Mouse (Mus musculus): ENCODE results near the gene Tmem82. TPM values are rescaled to one million over a fixed set of nuclear protein-coding genes. Genes with fewer than 3 reads are reported as not detected.

The Tmem82 gene
- polyA plus RNA-seq, 1 experiment, result 1.1 TPM

DNA sequence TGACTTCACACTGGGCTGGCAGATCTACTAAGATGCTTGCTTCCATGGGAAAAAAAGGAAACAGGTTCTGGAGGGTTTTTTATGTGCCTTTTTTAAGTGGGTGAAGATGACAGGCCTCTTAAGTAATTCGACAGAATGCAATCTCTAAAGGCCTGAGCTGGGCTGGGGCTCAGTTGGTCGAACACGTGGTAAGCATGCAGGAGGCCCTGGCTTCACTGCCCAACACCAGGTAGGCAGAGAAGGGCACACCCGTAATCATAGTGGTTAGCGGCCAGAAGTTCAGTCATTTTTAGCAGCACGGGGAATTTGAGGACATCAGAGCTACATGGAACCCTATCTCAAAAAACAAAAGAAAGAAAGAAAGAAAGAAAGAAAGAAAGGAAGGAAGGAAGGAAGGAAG lies 36.1 kb upstream of the Tmem82 start:
- TF ChIP-seq FLI1 (IDR thresholded peaks at IDR 0.05; ENCODE audit: low read length) (no peak), GATA1 (IDR thresholded peaks at IDR 0.05; ENCODE audit: borderline replicate concordance, low read length) (no peak)
- H3K4me3 ChIP-seq (replicated peaks), result no peak overlapping the region
- peaks cover 59% of the 10 kb centered on the region for H3K36me3 ChIP-seq (replicated peaks; ENCODE audit: low read length)
- H3K27me3 ChIP-seq (replicated peaks), result no peaks in the 10 kb centered on the region
- no peaks in the 10 kb centered on the region for H3K9me3 ChIP-seq
- peaks cover 47% of the 10 kb centered on the region for H3K4me1 ChIP-seq

DNA sequence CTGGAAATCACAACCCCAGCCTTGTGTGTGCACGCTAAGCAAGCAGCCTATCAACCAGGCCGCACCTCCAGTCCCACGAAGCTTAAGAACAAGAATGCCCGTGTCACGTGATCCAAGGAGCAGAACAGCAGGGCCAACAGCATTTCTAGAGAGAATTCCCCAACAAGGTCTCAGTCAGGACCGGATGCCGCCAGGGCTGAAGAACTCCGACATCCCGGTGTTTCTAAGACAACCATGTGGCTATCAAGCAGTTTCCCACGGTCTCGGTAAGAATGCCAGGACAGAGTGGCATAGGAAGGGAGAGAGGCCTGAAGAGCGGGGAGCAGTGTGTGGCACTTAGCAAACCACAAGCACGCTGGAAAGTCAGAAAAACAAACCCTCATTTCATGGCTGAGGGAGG lies 35.4 kb upstream of the Tmem82 start:
- H3K4me1 ChIP-seq, result peaks cover 42% of the 10 kb centered on the region
- TF ChIP-seq GATA1 (IDR thresholded peaks at IDR 0.05; ENCODE audit: borderline replicate concordance, low read length) (no peak), FLI1 (IDR thresholded peaks at IDR 0.05; ENCODE audit: low read length) (no peak)
- peaks cover 61% of the 10 kb centered on the region for H3K36me3 ChIP-seq (replicated peaks; ENCODE audit: low read length)
- H3K4me3 ChIP-seq (replicated peaks), result no peak overlapping the region
- H3K9me3 ChIP-seq, result no peaks in the 10 kb centered on the region
- H3K27me3 ChIP-seq (replicated peaks), result no peaks in the 10 kb centered on the region

DNA sequence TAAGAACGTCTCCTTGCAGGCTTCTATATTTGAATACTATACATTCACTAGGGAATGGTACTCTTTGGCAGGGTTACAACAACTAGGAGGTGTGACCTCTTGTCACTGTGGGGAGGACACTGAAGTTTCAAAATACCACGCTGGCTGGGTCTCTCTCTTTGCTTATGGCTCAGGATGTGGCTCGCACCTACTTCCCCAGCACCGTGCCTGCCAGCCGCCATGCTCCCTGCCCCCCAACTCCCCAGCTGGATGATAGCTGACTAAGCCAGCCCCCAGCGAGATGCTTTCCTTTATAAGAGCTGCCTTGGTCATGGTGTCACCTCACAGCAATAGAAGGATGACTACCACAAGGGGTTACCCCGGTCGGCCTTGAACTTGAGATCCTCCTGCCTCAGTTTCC lies 34.6 kb upstream of the Tmem82 start:
- Histone ChIP-seq H3K36me3 (replicated peaks; ENCODE audit: low read length) (peaks cover 62% of the 10 kb centered on the region), H3K4me3 (replicated peaks) (no peak overlapping the region), H3K27me3 (replicated peaks) (no peaks in the 10 kb centered on the region), H3K9me3 (no peaks in the 10 kb centered on the region), H3K4me1 (peaks cover 35% of the 10 kb centered on the region)
- TF ChIP-seq FLI1 (IDR thresholded peaks at IDR 0.05; ENCODE audit: low read length), result no peak
- no peak for TF ChIP-seq GATA1 (IDR thresholded peaks at IDR 0.05; ENCODE audit: borderline replicate concordance, low read length)

DNA sequence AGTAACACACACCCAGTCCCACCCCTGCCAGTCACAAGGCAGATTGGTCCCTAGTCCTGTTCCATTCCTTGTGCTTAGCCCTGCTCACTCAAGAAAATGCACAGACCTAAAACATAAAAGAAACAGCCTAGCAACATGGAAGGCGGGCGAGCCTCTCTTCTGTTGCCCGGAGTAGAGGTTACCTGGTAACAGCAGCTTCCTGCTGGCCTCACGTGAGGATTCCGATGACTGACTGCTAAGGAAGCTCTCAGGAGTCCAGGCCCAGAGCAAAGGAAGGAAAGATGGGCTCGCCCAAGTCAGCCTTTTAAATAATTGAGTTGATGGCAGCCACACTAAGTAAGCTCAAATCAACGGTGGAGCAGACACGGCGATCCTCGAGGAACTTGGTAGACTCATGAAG lies 33.5 kb upstream of the Tmem82 start:
- Histone ChIP-seq H3K36me3 (replicated peaks; ENCODE audit: low read length) (peaks cover 61% of the 10 kb centered on the region), H3K4me1 (peaks cover 34% of the 10 kb centered on the region), H3K9me3 (no peaks in the 10 kb centered on the region), H3K4me3 (replicated peaks) (no peak overlapping the region), H3K27me3 (replicated peaks) (no peaks in the 10 kb centered on the region)
- TF ChIP-seq FLI1 (IDR thresholded peaks at IDR 0.05; ENCODE audit: low read length) (no peak), GATA1 (IDR thresholded peaks at IDR 0.05; ENCODE audit: borderline replicate concordance, low read length) (no peak)

DNA sequence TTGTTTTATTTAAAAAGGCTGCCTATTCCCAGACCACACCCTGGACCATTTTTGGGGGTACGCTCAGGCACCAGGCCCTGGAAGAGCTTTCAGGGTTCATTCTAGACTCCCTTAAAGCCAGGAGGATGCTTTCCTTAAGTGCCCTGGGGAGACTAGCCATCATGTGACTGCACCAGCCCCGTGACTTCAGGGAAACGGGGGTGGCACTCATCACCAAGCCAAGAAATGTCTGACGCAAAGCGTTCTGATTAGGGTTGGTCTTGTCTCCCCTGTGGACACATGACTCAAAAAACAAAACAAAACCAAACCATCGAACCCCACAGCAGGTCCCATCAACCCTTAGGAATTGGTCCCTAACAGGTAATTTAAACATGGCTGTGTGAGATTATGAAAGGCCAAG lies 32.9 kb upstream of the Tmem82 start:
- Histone ChIP-seq H3K4me3 (replicated peaks) (no peak overlapping the region), H3K4me1 (peaks cover 28% of the 10 kb centered on the region), H3K36me3 (replicated peaks; ENCODE audit: low read length) (peaks cover 58% of the 10 kb centered on the region), H3K27me3 (replicated peaks) (no peaks in the 10 kb centered on the region), H3K9me3 (no peaks in the 10 kb centered on the region)
- TF ChIP-seq FLI1 (IDR thresholded peaks at IDR 0.05; ENCODE audit: low read length), result no peak
- TF ChIP-seq GATA1 (IDR thresholded peaks at IDR 0.05; ENCODE audit: borderline replicate concordance, low read length), result no peak

DNA sequence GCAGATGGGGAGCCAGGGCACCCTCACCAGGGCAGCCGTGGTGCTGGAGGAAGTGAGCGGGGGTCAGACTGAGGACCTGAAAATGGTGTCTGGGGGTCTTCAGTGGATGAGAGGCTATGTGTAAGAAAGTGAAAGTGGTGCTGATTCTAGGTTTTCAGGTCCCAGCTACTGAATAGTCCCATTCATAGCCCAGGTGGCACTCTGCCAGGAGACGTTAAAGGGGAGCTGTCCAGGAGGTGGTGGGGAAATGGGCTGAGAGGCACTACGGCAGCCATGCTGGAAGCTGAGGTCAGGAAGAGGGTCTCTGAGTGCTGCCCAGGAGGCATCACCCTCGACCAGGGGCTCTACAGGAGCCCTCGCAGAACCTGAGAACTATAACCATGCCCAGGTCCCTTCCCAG lies 30.8 kb upstream of the Tmem82 start:
- Histone ChIP-seq H3K36me3 (replicated peaks; ENCODE audit: low read length) (peaks cover 55% of the 10 kb centered on the region), H3K9me3 (no peaks in the 10 kb centered on the region), H3K27me3 (replicated peaks) (no peaks in the 10 kb centered on the region), H3K4me1 (peaks cover 25% of the 10 kb centered on the region), H3K4me3 (replicated peaks) (no peak overlapping the region)
- TF ChIP-seq FLI1 (IDR thresholded peaks at IDR 0.05; ENCODE audit: low read length), result no peak
- no peak for TF ChIP-seq GATA1 (IDR thresholded peaks at IDR 0.05; ENCODE audit: borderline replicate concordance, low read length)

DNA sequence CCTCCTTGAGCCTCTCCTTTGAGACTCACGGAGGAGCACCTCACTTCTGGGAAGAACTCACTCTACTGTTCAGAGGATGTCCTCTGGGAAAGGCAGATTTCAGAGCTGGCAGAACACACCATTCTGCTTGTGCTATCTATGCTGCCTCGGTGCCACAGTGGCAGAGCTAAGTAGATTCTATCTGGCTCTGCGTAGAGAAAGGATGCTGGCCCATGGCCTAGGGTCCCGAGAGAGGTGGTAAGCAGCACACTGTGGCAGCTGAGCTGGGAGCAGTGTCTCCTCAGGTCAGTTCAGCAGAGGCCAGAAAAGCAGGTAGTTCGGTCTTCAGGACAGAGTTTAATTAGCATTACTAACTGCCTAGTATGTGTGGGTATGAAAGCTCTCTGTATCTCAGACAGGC lies 29.8 kb upstream of the Tmem82 start:
- Histone ChIP-seq H3K9me3 (no peaks in the 10 kb centered on the region), H3K4me1 (peaks cover 17% of the 10 kb centered on the region), H3K4me3 (replicated peaks) (no peak overlapping the region), H3K27me3 (replicated peaks) (no peaks in the 10 kb centered on the region), H3K36me3 (replicated peaks; ENCODE audit: low read length) (peaks cover 46% of the 10 kb centered on the region)
- TF ChIP-seq FLI1 (IDR thresholded peaks at IDR 0.05; ENCODE audit: low read length) (no peak), GATA1 (IDR thresholded peaks at IDR 0.05; ENCODE audit: borderline replicate concordance, low read length) (no peak)

DNA sequence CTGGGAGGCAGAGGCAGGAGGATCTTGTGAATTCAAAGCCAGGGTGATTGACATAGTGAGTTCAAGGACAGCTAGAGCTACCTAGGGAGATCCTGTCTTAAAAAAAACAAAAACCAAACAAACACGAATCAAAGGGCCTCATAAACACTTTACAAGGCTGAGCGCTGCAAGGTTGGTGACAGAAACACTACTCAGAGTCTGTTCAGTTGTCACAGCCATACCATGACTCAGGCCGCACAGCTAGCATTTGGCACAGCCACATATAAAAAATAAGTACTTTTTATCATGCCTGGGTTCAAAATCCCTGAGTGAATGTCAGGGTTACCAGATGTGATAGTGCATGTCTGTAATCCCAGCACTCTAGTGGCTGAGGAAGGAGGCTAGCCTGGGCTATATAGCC lies 28.8 kb upstream of the Tmem82 start:
- Histone ChIP-seq H3K4me3 (replicated peaks) (no peak overlapping the region), H3K27me3 (replicated peaks) (no peaks in the 10 kb centered on the region), H3K36me3 (replicated peaks; ENCODE audit: low read length) (peaks cover 45% of the 10 kb centered on the region), H3K9me3 (no peaks in the 10 kb centered on the region), H3K4me1 (peaks cover 16% of the 10 kb centered on the region)
- no peak for TF ChIP-seq GATA1 (IDR thresholded peaks at IDR 0.05; ENCODE audit: borderline replicate concordance, low read length)
- no peak for TF ChIP-seq FLI1 (IDR thresholded peaks at IDR 0.05; ENCODE audit: low read length)

DNA sequence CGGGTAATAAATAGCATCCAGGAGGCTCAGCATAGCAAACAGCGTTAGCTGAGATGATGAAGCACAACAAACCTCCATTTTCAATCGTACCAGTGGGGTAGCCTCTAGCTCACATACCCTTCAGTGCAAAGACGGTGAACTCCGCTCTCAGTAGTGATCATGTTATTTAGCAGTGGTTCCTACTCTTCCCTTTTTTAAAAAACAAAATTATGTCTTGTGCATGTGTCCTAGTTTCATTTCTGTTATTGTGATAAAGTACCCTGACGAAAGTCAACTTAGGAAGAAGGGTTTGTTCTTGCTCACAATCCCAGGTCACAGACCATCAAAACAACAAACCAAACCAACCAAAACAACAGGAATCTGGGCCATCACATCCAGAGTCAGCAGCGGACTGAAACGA lies 27.6 kb upstream of the Tmem82 start:
- TF ChIP-seq FLI1 (IDR thresholded peaks at IDR 0.05; ENCODE audit: low read length) (no peak), GATA1 (IDR thresholded peaks at IDR 0.05; ENCODE audit: borderline replicate concordance, low read length) (no peak)
- Histone ChIP-seq H3K27me3 (replicated peaks) (no peaks in the 10 kb centered on the region), H3K36me3 (replicated peaks; ENCODE audit: low read length) (peaks cover 46% of the 10 kb centered on the region), H3K4me3 (replicated peaks) (no peak overlapping the region), H3K4me1 (peaks cover 11% of the 10 kb centered on the region; the same call in 1 of the 2 replicates), H3K9me3 (no peaks in the 10 kb centered on the region)

DNA sequence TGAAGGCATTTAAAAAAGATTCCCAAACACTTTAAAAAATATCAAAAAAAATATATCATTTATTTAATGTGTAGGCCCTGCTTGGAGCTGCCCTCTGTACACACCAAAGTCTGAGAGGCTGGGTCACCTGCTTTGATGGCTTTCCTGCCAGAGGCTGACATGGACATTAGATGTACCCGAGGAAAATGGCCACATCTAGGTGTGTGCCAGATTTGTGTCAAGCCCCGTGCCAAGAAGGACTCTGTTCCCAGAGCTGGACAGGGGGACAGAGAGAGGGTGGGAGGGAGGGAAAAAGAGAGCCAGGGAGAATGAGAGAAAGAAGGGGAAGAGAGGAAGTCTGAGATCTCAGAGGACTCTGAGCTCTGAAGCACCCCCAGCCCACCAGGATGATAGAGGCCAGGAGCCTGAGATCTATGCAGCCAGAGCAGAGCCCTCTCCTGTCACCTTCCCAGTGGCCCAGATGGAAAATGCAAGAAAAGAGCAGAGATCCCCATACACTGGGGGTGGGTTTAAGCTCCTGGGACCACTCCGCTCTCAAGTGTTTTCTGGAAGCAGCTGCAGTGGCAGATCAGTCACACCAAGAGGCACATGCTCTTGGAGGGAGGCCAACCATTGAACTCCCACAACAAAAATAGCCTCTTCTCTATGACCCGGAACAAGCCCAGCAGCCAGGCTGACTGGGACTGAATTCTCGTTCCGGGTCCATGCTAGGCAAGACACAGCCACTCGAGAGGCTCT lies 24.9 kb upstream of the Tmem82 start:
- no peak overlapping the region for H3K4me3 ChIP-seq (replicated peaks)
- peaks cover 55% of the 10 kb centered on the region for H3K36me3 ChIP-seq (replicated peaks; ENCODE audit: low read length)
- TF ChIP-seq GATA1 (IDR thresholded peaks at IDR 0.05; ENCODE audit: borderline replicate concordance, low read length) (no peak), FLI1 (IDR thresholded peaks at IDR 0.05; ENCODE audit: low read length) (no peak)
- H3K27me3 ChIP-seq (replicated peaks), result no peaks in the 10 kb centered on the region
- H3K9me3 ChIP-seq, result no peaks in the 10 kb centered on the region
- peaks cover 31% of the 10 kb centered on the region for H3K4me1 ChIP-seq
